Mouse (Mus musculus) cerebellum, adult 2 months (tissue): ENCODE measurements at regions not wholly inside any gene's neighbourhood (a gene's known extent, or its start where the extent isn't known, plus 50 kb on each side); places are given as distances from the start of the nearest gene placed in this dataset.

Source experiments
- CTCF ChIP-seq: fragments of 200-500 bp; IDR thresholded peaks from 2 replicates; pipeline ENCODE4 v1.5.1; 2011; ENCODE audit warnings: low read depth, mild to moderate bottlenecking, control low read depth, low read length, moderate library complexity, borderline replicate concordance; ENCODE audit not compliant: insufficient read depth
- POLR2A ChIP-seq: fragments of 200-500 bp; IDR thresholded peaks from 2 replicates; pipeline ENCODE4 v1.6.1; 2011; ENCODE audit warnings: low read length, control low read depth, borderline replicate concordance; ENCODE audit not compliant: insufficient read depth

DNA sequence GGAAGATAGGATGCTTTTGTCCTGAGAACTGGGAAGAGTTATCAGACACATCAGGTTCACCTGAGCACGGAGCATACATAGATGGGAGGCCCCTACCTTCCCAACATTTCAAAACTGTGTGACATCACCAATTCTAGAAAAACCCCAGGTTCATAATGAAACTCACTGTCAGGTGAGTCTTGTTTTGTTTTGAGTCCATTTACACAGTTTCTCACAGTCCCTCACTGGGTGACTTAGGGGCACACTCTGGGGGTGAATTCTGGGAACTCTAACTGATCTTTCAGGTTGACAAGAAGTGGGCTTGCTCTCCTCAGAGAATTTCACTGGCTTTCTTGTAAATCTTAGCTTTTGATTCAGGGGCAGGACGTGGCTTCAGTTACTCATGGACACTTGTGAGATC, 243.7 kb upstream of the Satb1 start:
- TF ChIP-seq CTCF (no peak), POLR2A (no peak)
